Mouse (Mus musculus) granulocyte monocyte progenitor cell, adult 5-6 weeks (primary cell): ENCODE data around the gene 9830107B12Rik. TPM values are rescaled to one million over a fixed set of nuclear protein-coding genes. Genes with fewer than 3 reads are reported as not detected.

ENCODE experiments used
- ATAC-seq: replicated peaks from 2 replicates; pipeline ENCODE4 v1.8.0; 2016; ENCODE audit warnings: mild to moderate bottlenecking, moderate TSS enrichment, inconsistent platforms; ENCODE audit not compliant: poor library complexity, severe bottlenecking
- total RNA-seq, 2 experiments: library from RNA; stranded (forward) in 1 of 2; stranded (reverse) in 1 of 2; fragments of 200-712, 200-1000 nt in 1 of 2; fragments of >200 nt in 1 of 2; fragmentation: Nextera tagmentation in 1 of 2; gene quantifications; 2 replicates each; pipeline ENCODE4 v1.2.3; 2014 to 2017

Gene 9830107B12Rik
- total RNA-seq, 2 experiments from 2014 or later, result 0.88 TPM; not detected in 1

DNA sequence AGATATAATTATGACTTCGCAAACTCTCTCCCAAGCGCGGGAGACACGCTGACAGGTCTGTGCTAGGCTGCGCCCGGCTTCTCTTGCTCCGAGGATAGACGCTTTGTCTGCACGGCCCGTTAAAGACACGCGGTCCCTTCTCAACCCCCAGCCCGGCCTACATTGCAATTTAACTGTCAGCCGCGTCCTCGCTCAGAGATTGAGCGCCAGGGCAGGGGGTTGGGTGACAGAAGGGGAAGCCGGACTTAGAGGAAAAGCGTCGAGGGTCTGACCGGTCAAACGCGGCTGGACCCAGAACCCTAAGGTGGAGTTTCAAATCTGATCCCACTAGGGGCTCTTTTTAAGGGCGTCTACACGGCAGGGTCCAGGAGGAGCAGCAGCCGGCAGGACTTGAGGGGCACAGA, 50.3 kb downstream of the 9830107B12Rik start:
- no peak for ATAC-seq

DNA sequence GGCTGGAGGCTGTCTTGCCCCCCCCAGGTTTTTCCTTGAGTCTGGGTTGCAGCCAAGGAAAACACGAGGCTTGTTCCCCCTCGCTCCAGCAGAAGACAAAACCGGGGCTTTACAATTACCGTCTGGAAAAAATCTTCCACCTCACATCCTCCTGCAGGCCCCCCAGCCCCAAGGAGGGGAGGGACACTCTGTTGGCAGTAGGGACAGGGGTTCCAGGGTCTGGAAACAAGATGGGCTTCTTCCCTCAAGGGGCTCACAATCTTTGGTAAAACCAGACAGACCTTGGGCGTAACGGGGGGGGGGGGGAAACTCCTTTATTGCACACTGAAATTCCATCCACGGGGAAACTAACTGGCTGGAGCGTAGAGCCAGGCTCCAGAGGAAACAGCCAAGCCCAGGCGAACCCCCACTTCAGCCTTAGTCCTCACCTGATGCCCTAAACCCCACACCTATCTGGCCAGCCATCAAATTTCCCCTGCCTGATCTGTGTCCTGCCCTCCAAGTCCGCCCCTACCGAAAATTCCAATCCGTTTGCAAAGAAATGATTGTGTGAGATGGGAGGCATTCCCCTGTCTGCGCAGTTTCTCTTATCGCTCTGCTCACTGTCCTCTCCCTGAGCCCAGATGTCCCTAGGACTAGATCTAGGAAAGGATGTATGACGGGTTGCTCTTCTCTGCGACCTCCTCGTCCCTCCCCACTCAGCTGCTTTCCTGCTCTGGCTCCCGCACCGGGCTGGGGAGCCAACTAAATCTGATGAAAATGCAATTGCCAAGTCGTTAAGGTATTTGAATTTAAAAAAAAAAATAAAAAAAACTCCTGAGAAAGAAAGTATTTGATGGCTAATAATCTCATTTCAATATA, 51.0 kb downstream of the 9830107B12Rik start:
- no peak for ATAC-seq

DNA sequence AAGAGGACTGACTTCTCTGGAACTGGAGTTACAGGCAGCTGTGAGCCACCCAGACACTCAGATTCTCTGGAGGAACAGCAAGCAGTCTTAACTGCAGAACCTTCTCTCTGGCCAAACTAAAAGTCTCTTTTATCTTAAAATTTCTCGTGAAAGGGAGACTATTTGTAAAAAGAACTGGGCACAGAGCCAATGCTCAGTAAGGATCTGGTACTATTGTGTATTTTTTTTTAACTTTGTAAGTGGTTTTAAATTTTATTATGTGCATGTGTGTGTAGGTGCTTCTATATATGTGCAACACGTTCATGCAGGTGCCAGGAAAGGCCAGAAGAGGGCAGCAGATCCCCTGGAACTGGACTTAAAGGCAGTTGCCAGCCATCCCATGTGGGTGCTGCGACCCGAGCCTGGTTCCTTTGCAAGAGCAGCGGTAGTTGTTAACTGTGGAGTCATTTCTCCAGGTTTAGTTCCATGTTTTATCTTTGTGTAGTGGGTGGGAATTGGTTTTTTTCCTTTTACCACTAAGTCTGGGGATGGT, 52.7 kb downstream of the 9830107B12Rik start:
- no peak for ATAC-seq

DNA sequence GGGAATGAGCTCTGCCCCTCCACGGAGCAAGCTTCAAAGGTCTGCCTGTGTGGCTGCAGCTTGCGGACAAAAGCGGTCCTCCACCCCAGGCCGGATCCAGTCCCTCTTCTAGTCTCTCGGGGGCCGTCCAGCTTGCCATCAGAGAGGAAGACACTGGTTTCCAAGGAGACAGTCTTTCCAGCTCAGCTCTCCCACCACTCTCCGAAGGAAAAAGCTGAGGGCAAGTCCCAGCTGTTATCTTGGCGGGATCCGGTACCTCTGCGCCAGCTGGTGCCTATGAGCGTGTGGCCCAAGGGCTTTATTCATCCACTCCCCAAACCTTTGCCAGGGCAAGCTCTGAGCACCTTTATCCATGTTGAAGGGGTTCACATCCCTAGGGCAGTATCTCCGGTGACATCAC, 55.8 kb downstream of the 9830107B12Rik start:
- ATAC-seq, result no peak

DNA sequence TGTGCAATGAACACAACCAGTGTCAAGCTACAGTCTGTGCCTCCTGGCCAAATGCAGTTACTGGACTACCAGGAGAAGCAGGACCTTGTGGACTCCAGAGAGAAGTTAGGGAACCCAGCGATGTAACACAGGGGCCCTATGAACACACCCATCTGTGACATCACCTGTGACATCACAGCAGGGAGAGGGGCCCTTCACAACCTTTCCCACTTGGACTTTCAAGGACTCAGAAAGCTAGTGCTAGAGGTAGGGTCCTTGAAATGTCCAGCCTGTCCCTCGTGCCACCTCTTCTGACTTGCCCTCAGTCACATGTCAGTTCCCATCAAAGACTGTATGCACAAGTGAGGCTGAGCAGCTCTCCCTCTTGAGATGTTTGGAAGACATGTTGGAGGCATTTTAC, 56.6 kb downstream of the 9830107B12Rik start:
- ATAC-seq, result no peak

DNA sequence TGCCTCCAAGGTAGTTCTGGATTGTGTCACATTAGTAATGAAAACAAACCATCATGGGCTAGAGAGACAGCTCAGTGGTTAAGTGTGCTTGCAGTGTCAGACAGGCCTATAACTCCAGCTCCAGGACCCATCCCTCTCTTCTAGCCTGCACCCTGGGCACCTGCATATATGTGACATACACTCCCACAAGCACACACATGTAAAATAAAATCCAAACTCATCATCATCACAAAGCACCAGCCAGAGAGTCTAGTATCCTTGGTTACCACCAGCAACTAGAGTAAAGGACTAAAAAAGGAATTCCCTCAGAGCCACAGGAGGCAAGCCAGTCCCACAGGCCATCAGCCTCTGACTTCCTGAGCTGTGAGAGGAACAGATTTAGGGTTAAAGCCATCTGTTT, 57.0 kb downstream of the 9830107B12Rik start, which contains the start of gene 1700067P10Rik:
TSS of gene 1700067P10Rik (plus strand) at position 301 of the 400 bp plus-strand sequence.
- no peak for ATAC-seq

DNA sequence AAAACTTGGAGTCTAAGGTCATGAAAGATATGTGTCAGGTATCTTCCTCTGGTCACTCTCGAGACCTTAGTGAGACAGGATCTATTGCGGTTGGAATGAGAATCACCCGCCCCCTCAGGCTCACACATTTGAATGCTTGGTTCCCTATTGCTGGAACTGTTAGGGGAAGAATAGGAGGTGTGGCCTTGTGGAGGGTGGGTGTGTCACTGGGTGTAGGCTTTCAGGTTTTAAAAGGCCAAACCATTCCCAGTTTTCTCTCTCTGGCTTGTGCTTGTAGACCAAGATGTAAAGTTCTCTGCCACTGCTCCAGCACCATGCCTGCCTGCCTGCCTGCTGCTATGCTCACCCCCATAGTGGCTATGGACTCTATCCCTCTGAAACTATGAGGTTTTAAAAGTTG, 65.4 kb downstream of the 9830107B12Rik start:
- peak; percentile 27; the same call in 1 of the 2 replicates for ATAC-seq

Other genes starting within 250 kb of the 9830107B12Rik start
- gene Foxp4, start 221.6 kb downstream of the 9830107B12Rik start, total RNA-seq (2014; fragmentation: Nextera tagmentation), result 16.9 and 29.3 TPM in 2 replicates
- 3.4 and 4.0 TPM in 2 replicates for gene Foxp4, start 221.6 kb downstream of the 9830107B12Rik start, total RNA-seq (2017)
- gene 1700122O11Rik, start 108.0 kb downstream of the 9830107B12Rik start, total RNA-seq (2014; fragmentation: Nextera tagmentation), result not detected in 2 replicates
- gene 1700122O11Rik, start 108.0 kb downstream of the 9830107B12Rik start, total RNA-seq (2017), result not detected in 2 replicates
- gene 1700067P10Rik, start 56.9 kb downstream of the 9830107B12Rik start, total RNA-seq (2014; fragmentation: Nextera tagmentation), result not detected in 2 replicates
- gene 1700067P10Rik, start 56.9 kb downstream of the 9830107B12Rik start, total RNA-seq (2017), result not detected in 2 replicates
- 1.2 TPM in 1 of 2 replicates, not detected in the other for gene A530064D06Rik, start 21.0 kb upstream of the 9830107B12Rik start, total RNA-seq (2014; fragmentation: Nextera tagmentation)
- 0.30 and 1.2 TPM in 2 replicates for gene A530064D06Rik, start 21.0 kb upstream of the 9830107B12Rik start, total RNA-seq (2017)
- 6.5 and 7.6 TPM in 2 replicates for gene Trem1, start 86.5 kb upstream of the 9830107B12Rik start, total RNA-seq (2014; fragmentation: Nextera tagmentation)
- 13.5 and 14.7 TPM in 2 replicates for gene Trem1, start 86.5 kb upstream of the 9830107B12Rik start, total RNA-seq (2017)
- gene Trem3, start 101.5 kb upstream of the 9830107B12Rik start, total RNA-seq (2014; fragmentation: Nextera tagmentation), result 84.6 and 114 TPM in 2 replicates
- gene Trem3, start 101.5 kb upstream of the 9830107B12Rik start, total RNA-seq (2017), result 126 and 147 TPM in 2 replicates
- 0.56 and 0.99 TPM in 2 replicates for gene Treml4, start 118.0 kb upstream of the 9830107B12Rik start, total RNA-seq (2014; fragmentation: Nextera tagmentation)
- 1.4 and 2.6 TPM in 2 replicates for gene Treml4, start 118.0 kb upstream of the 9830107B12Rik start, total RNA-seq (2017)
- gene Treml2, start 153.2 kb upstream of the 9830107B12Rik start, total RNA-seq (2014; fragmentation: Nextera tagmentation), result 58.2 and 68.7 TPM in 2 replicates
- gene Treml2, start 153.2 kb upstream of the 9830107B12Rik start, total RNA-seq (2017), result 42.5 and 45.8 TPM in 2 replicates
- 3.1 and 8.2 TPM in 2 replicates for gene B430306N03Rik, start 169.9 kb upstream of the 9830107B12Rik start, total RNA-seq (2014; fragmentation: Nextera tagmentation)
- 3.0 TPM in 2 replicates for gene B430306N03Rik, start 169.9 kb upstream of the 9830107B12Rik start, total RNA-seq (2017)
- 2.8 and 6.4 TPM in 2 replicates for gene Trem2, start 200.1 kb upstream of the 9830107B12Rik start, total RNA-seq (2014; fragmentation: Nextera tagmentation)
- gene Trem2, start 200.1 kb upstream of the 9830107B12Rik start, total RNA-seq (2017), result 3.7 and 4.2 TPM in 2 replicates
- gene Treml1, start 213.6 kb upstream of the 9830107B12Rik start, total RNA-seq (2014; fragmentation: Nextera tagmentation), result not detected in 2 replicates
- 0.41 TPM in 1 of 2 replicates, not detected in the other for gene Treml1, start 213.6 kb upstream of the 9830107B12Rik start, total RNA-seq (2017)